Mouse (Mus musculus) heart, embryonic 10.5 days (tissue): Measurements from ENCODE around the gene Anxa10. TPM values are rescaled to one million over a fixed set of nuclear protein-coding genes. Genes with fewer than 3 reads are reported as not detected.

Source experiments
- polyA plus RNA-seq: library from polyadenylated mRNA; unstranded; fragments of >200 nt; fragmentation: Nextera tagmentation; extraction: Ambion mirVana; gene quantifications from 2 replicates; pipeline ENCODE4 v1.2.1, GENCODE M21; 2016

Gene Anxa10
- polyA plus RNA-seq, 1 experiment from 2014 or later, result not detected

Other genes with a start within 250 kb of the Anxa10 start
- gene Palld, start 220.5 kb downstream of the Anxa10 start, polyA plus RNA-seq, result 167 and 228 TPM in 2 replicates
- 0.57 and 2.0 TPM in 2 replicates for gene Ddx60, start 195.1 kb downstream of the Anxa10 start, polyA plus RNA-seq